Mouse (Mus musculus): ENCODE data around the gene Ankrd50. TPM values are rescaled to one million over a fixed set of nuclear protein-coding genes. Genes with fewer than 3 reads are reported as not detected.

The Ankrd50 gene
- total RNA-seq, 2 experiments from 2014 or later = 1.5 to 4.6 TPM

DNA sequence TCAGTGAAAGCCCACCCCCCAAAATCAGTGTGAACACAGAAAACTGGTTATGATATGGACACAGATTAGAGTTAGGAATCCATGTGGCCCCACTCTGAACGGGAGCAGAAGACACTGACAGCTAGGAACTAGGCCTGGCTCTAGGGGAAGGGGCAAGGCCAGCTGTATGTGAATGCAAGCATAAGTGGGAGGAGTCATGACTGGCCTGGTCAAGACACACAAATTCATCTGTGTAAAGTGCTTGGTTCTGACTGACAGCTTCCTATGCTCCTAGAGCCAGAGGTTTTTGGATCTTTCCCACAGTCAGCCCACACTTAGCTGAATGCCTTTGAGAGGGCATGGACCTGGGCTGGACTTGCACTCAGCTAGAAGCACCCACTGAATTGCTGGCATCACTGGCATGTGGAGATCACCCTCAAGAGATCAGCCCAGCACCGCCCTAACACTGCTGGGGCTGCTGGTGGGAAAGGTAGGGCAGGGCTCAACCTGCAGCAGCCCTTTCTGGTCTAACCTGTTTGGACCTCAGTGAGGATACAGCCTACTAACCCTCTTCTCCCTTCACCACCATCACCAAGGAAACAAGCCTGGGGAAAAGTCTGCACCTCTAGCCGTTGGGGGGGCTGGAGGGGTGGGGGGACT lies 69.2 kb downstream of the Ankrd50 start:
- ATAC-seq (replicated peaks; ENCODE audit: low FRiP score, poor library complexity, severe bottlenecking) = no peak
